15 mouse cellular contexts compared by ENCODE assay signal in the genomic region with DNA sequence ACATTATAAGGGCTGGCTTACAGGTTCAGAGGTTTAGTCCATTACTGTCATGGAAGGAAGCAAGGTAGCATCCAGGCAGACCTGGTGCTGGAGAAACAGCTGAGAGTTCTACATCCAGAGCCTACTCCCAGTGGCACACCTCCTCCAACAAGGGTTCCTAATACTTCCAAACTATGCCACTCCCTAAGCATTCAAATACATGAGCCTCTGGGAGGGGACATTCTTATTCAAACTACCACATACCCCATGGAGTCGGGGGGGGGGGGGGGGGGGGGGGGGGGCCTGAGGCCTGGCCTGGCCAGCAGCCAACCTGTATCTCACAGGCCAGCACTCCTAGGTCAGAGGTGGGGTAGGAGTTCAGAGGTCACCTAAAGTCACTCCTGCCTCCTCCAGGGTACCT. TPM values are rescaled to one million over a fixed set of nuclear protein-coding genes. Genes with fewer than 3 reads are reported as not detected.
"Had no signal": no experiment of that assay in that cellular context is flagged by ENCODE, and none has a peak within 500 bp of the region (broad histone marks: within the 10 kb centered on the region; RNA-seq: fewer than 3 reads in every experiment).

No protein-coding gene starts in this region.

- H3K36me3 ChIP-seq: liver, embryonic 13.5 days; midbrain, embryonic 12.5 days; midbrain, embryonic 15.5 days; neural tube, embryonic 12.5 days; neural tube, embryonic 15.5 days had no signal

- H3K27ac ChIP-seq: kidney, postnatal 0 days; layer of hippocampus, adult 2 months; liver, embryonic 13.5 days; macrophage; midbrain, embryonic 12.5 days; midbrain, embryonic 15.5 days; neural tube, embryonic 12.5 days; neural tube, embryonic 15.5 days had no signal

- H3K4me3 ChIP-seq: layer of hippocampus, adult 2 months; liver, embryonic 13.5 days; midbrain, embryonic 12.5 days; midbrain, embryonic 15.5 days; neural tube, embryonic 12.5 days; neural tube, embryonic 15.5 days had no signal

- ATAC-seq: midbrain, embryonic 15.5 days had no signal

- DNase-seq: layer of hippocampus, adult 9-11 months; liver, embryonic 13.5 days; lung, adult 2 months; lung, postnatal 14 days; right cerebral cortex, postnatal 25 days; thymus, adult 18-20 months; thymus, postnatal 36 days had no signal

- H3K9ac ChIP-seq: liver, embryonic 13.5 days; midbrain, embryonic 12.5 days; midbrain, embryonic 15.5 days; neural tube, embryonic 12.5 days; neural tube, embryonic 15.5 days had no signal

- H3K27me3 ChIP-seq: liver, embryonic 13.5 days; midbrain, embryonic 15.5 days; neural tube, embryonic 12.5 days; neural tube, embryonic 15.5 days had no signal

- H3K9me3 ChIP-seq: liver, embryonic 13.5 days; midbrain, embryonic 15.5 days; neural tube, embryonic 15.5 days had no signal

- H3K4me2 ChIP-seq: liver, embryonic 13.5 days; midbrain, embryonic 12.5 days; midbrain, embryonic 15.5 days; neural tube, embryonic 12.5 days; neural tube, embryonic 15.5 days had no signal

RNA-seq across cellular contexts. Expression of gene Pcbd1, which starts 30.0 kb away (rescaled TPM):
- total RNA-seq: megakaryocyte, adult 5-6 weeks had no signal
- polyA plus RNA-seq: macrophage had no signal
